Mouse (Mus musculus): ENCODE data around the gene St6gal1. TPM values are rescaled to one million over a fixed set of nuclear protein-coding genes. Genes with fewer than 3 reads are reported as not detected.

Gene St6gal1
- total RNA-seq, 1 experiment from 2014 or later = 50.5 TPM

DNA sequence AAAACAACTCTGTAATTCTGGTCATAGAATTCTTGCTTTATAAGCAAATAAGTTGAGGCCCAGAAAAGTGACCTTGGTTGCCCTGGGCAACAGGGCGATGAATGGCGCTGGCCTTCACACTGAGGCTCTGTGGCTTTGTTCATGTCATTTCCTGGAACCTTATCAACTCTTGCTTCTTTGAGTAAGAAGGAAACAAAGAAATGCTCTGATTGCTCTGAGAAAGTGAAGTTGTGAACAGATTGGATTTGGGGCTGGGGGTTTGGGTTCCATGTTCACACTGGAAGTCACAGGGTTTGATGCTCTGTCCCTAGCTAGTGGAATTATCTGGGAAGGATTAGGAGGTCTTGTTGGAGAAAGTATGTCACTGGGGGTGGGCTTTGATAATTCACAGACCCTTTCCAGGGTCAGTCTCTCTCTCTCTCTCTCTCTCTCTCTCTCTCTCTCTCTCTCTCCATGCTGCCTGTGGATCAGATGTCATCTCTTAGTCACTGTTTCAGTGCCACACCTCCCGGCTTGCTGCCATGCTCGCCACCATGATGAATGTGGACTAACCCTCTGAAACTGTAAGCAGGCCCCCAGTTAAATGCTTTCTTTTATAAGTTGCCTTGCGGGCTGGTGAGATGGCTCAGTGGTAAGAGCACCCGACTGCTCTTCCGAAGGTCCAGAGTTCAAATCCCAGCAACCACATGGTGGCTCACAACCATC is 50.2 kb downstream of the St6gal1 start:
- DNase-seq = peak; percentile 68

- DNase-seq = no peak
Measured at GRCm38 (mm10) chr16:23275661-23276060, 51.1 kb downstream of the St6gal1 start.

- DNase-seq = no peak
Measured at GRCm38 (mm10) chr16:23279879-23280741, 55.6 kb downstream of the St6gal1 start.

GRCm38 (mm10) chr16:23280742-23281090 is 56.2 kb downstream of the St6gal1 start:
- no peak for DNase-seq

- DNase-seq = no peak
Measured at GRCm38 (mm10) chr16:23282241-23282640, 57.7 kb downstream of the St6gal1 start.

GRCm38 (mm10) chr16:23282941-23283340 is 58.4 kb downstream of the St6gal1 start:
- no peak for DNase-seq

- DNase-seq = no peak
Measured at GRCm38 (mm10) chr16:23283677-23284076, 59.1 kb downstream of the St6gal1 start.

GRCm38 (mm10) chr16:23284470-23285394 is 60.2 kb downstream of the St6gal1 start:
- no peak for DNase-seq

DNA sequence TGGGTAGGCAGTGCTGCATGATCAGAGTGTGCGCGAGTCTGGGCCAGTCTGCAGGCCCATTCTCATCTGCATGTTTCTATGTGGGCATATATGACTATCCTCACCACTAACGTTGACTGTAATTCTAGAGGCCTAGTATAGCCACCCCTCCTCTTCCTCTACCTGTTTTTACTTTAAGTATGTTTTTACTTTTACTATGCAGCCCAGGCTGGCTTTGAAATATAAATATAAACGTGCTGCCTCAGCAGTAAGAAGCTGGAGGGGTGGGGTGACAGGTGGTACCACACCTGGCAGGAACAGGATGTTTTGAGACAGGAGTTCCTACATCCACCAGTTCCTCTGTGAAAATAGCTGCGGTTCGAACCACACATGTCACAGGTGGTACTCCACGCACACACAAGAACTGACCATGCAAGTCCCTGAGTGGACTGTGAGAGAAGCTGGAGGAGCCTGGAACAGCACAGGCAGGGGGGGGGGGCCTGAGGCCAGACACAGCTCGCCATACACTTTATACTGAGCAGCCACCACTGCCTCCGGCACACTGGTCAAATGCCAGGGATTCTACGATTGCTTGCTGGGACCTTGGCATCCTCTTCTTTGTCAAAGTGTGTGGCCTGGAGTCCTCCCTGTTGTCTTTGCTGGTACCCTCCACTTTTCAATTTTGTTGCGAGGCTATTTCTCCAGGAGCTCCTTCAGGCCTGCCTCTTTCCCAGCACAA is 62.0 kb downstream of the St6gal1 start:
- no peak for DNase-seq

GRCm38 (mm10) chr16:23287312-23288040 is 62.9 kb downstream of the St6gal1 start:
- no peak for DNase-seq

DNA sequence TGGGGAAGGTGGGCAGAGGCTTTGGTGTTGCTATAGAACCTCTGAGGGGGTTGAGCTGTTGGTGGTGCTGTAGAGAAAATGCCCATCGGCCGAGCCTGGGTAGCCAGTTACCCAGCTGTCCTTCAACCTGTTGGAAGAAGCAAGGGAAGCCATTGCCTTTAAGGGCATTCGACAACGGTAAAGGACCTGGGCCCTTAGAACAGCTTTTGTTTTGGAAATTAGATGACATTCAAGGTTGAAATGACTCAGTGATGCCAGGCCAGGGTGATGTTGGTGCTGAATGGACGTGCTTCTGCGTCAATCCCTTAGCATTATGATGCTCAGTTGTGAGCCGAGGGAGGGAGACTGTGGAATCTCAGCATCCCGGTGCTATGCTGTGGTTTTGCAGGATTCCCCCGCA is 63.6 kb downstream of the St6gal1 start:
- DNase-seq = no peak

DNA sequence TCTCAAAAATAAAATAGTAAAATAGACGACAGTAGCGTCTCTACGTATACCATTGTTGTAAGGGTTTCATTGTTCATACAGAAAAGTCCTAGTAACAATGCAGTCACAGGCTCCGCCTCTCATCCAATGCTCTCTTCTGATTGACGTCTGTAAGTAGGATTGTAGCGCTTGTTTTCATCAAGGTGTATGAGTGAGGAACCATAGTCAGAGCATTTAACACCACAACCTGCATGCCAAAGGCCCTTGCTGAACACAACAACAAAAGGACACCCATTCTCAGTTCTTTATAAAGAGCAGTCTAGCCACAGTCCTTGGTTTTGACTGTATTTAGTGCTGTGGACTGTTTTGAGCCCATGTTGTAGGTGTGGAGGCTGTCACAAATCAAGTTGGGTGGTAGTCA is 64.9 kb downstream of the St6gal1 start:
- DNase-seq = no peak

DNA sequence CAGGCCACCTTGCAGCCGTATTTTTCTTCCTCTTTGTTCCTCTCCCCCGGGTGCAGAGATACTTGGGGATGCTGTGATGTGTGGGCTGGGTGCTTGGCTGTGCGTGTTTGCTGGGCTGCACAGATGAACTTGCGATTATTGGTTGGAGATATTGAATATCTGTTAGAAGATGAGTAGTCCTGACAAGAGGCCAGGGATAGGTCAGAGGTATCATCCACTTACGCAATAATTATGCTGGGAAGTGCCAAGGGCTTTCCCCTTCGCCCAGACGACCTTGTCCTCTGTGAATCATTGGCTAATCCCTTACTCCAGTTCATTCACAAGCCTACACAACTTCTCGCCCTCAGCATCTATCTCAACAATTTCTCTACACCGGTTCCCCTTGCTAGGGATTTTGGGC is 65.6 kb downstream of the St6gal1 start:
- no peak for DNase-seq

DNA sequence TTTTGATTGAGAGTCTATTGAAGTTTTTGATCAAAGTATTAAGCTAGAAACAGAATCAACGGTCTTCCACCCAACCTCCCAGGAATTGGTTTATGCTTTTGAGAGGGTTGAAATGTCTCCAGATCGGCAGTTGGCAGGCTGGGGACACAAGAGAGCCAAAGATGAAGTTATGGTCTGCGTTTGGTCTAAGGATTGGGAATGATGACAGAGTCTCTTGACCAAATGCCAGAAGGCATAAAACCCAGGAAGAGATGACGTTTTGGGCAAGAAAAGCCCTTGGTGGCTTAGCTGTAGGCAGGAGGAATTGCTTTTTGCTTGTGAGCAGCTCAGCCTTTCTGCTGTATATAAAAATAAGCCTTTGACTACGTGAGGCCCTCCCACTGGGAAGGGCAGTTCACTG is 67.0 kb downstream of the St6gal1 start:
- DNase-seq = no peak

DNA sequence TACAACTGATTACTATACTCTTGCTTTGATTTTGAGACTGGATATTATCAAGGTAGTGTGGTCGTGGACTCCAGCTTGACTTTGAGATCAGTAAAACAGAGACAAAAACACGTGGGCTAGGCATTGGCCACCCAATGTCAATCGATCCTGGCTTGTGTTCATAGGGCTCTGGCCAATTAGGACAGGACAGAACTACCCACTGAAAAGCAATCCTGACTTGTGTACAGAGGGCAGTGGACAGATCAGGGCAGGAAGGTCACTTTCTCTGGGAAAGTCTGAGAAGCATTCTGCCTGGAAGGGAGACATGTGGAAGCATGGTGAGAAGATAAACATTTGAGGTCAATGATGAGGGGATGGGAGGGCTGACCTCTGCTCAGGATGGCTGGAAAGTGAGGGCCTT is 69.7 kb downstream of the St6gal1 start:
- DNase-seq = no peak

DNA sequence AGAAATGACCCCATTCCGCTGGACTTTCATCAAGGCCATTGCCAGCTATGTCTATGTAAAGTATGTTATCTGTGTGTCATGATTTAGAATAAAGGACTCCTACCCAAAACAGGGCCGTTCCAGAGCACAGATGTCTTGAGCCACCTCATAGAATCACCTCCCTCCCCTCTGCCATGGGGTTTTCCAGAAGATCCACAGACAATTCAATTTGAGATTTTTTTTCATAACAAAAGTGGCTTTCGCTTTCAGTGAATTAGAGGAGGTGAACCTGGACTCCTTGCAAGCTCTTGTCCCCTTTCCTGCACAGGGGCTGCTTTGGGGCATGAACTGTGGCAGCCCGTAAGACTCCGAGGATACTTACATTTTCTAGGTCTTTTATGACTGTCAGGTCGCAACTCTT is 70.2 kb downstream of the St6gal1 start:
- no peak for DNase-seq

DNA sequence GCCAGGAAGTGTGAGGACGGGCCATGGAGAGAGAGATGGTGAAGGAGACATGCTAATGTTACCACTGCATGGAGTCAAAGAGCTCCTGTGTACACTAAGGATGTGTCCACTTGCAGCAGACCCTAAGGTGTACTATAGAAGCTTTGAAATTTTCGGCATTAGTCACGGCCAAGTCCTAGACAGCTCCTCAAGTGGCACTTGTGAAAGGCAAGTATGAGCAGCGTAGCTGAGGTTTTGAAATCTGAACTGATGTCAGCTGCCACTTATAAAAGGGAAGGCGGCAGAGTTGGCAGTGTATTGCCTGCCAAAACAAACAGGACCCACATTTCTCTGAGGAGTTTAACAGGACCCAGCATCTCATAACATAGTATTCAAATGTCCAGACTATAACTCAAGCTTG is 71.2 kb downstream of the St6gal1 start:
- DNase-seq = no peak

DNA sequence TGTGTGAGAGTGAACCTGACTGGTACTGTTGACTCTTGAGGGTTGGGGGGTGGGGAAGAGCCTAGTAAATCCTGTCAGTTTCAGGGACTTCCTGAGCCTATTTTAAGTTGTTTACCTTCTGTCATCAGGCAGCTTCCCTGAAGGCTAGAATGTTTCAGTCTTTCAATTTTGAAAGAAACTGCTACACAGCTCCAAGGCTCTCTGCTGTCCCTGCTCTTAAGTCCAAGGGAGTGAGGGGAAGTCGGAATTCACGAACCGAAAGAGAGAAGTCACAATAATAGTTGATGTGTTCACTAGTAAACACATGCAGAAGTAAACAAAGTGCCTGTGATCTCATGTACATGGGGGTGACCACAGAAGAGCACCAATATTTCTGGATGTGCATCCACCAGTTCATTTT is 72.2 kb downstream of the St6gal1 start:
- DNase-seq = no peak

DNA sequence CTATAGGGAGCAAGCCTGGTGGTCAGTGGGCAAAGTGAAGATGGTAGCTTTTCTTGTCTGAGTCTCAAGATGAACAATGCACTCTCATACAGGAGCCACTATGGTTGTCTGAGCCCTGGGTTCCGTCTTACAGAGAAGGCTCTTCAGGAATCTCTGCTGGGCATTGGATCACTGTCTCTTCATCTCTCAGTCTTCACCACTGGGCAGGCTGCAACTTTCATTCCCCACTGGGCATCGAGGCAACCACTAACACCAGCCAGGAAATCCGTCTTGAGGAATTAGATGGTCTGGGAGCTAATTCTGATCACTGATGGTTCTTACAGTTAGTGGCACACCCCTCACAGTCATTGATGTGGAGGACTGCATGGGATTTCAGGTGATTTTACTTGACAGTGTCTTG is 73.9 kb downstream of the St6gal1 start:
- no peak for DNase-seq

DNA sequence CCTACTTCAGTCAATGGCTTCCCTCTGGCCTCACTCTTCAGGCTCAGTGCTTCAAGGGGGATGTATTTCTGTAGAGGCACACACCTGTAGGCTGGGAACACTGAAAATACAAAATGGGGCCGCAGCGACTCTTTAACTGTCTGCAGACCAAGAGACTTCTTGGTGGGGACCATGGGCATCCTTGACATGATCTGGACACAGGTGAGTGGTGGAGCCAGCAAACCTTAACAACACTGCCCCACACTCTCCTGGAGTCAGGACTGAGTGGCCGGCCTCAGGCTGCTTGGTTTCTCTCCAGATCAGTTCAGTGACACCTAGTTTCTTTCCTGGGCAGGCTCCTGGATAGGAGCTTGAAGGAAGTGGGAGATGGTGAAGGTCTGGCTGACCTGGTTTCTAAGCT is 74.4 kb downstream of the St6gal1 start:
- DNase-seq = no peak
